Mouse (Mus musculus): ENCODE results near the gene Wbp11.

The Wbp11 gene

GRCm38 (mm10) chr6:136837323-136837722 lies 9.3 kb upstream of the Wbp11 start:
- no peak for DNase-seq (ENCODE audit: extremely low read depth, low read depth)

GRCm38 (mm10) chr6:136835352-136835751 lies 7.3 kb upstream of the Wbp11 start, which contains the start of gene Smco3:
Gene Smco3 (minus strand): TSS chr6:136835452.
- no peak for DNase-seq (ENCODE audit: extremely low read depth, low read depth)

GRCm38 (mm10) chr6:136831712-136832111 lies 3.7 kb upstream of the Wbp11 start:
- DNase-seq (ENCODE audit: extremely low read depth, low read depth) = no peak

- no peak for DNase-seq (ENCODE audit: extremely low read depth, low read depth)
Measured at GRCm38 (mm10) chr6:136828681-136829080, 648 bp upstream of the Wbp11 start.

GRCm38 (mm10) chr6:136827516-136827880 lies 535 bp downstream of the Wbp11 start, which contains the start of gene BC049715:
Gene BC049715 (plus strand): TSS chr6:136827626.
- DNase-seq (ENCODE audit: extremely low read depth, low read depth) = no peak

GRCm38 (mm10) chr6:136827116-136827515 lies 917 bp downstream of the Wbp11 start:
- DNase-seq (ENCODE audit: extremely low read depth, low read depth) = no peak

- DNase-seq (ENCODE audit: extremely low read depth, low read depth) = no peak
Measured at GRCm38 (mm10) chr6:136824987-136825386, 3.0 kb downstream of the Wbp11 start.

GRCm38 (mm10) chr6:136821086-136821485 lies 6.9 kb downstream of the Wbp11 start:
- DNase-seq (ENCODE audit: extremely low read depth, low read depth) = no peak

- no peak for DNase-seq (ENCODE audit: extremely low read depth, low read depth)
Measured at GRCm38 (mm10) chr6:136820381-136820780, 7.7 kb downstream of the Wbp11 start.

GRCm38 (mm10) chr6:136817549-136817948 lies 10.5 kb downstream of the Wbp11 start:
- DNase-seq (ENCODE audit: extremely low read depth, low read depth) = no peak

- DNase-seq (ENCODE audit: extremely low read depth, low read depth) = no peak
Measured at GRCm38 (mm10) chr6:136816826-136817225, 11.2 kb downstream of the Wbp11 start.

- DNase-seq (ENCODE audit: extremely low read depth, low read depth) = no peak
Measured at GRCm38 (mm10) chr6:136815381-136815780, 12.7 kb downstream of the Wbp11 start.

GRCm38 (mm10) chr6:136813117-136813516 lies 14.9 kb downstream of the Wbp11 start:
- DNase-seq (ENCODE audit: extremely low read depth, low read depth) = no peak

GRCm38 (mm10) chr6:136811196-136811595 lies 16.8 kb downstream of the Wbp11 start:
- DNase-seq (ENCODE audit: extremely low read depth, low read depth) = no peak

GRCm38 (mm10) chr6:136809673-136810072 lies 18.4 kb downstream of the Wbp11 start:
- DNase-seq (ENCODE audit: extremely low read depth, low read depth) = no peak

- peak; percentile 83 for DNase-seq (ENCODE audit: extremely low read depth, low read depth)
Measured at GRCm38 (mm10) chr6:136809077-136809476, 19.0 kb downstream of the Wbp11 start.

- no peak for DNase-seq (ENCODE audit: extremely low read depth, low read depth)
Measured at GRCm38 (mm10) chr6:136808631-136809046, 19.4 kb downstream of the Wbp11 start.

- DNase-seq (ENCODE audit: extremely low read depth, low read depth) = peak; percentile 95
Measured at GRCm38 (mm10) chr6:136808014-136808417, 20.0 kb downstream of the Wbp11 start, which contains the start of gene H2afj. Gene H2afj (plus strand): TSS chr6:136808244.

- DNase-seq (ENCODE audit: extremely low read depth, low read depth) = no peak
Measured at GRCm38 (mm10) chr6:136807395-136808013, 20.5 kb downstream of the Wbp11 start.

- no peak for DNase-seq (ENCODE audit: extremely low read depth, low read depth)
Measured at GRCm38 (mm10) chr6:136806819-136807218, 21.2 kb downstream of the Wbp11 start.

GRCm38 (mm10) chr6:136805409-136805775 lies 22.6 kb downstream of the Wbp11 start:
- DNase-seq (ENCODE audit: extremely low read depth, low read depth) = no peak

- peak; percentile 79 for DNase-seq (ENCODE audit: extremely low read depth, low read depth)
Measured at GRCm38 (mm10) chr6:136804705-136805408, 23.2 kb downstream of the Wbp11 start.
